Mouse (Mus musculus) heart, embryonic 14.5 days (tissue): ENCODE measurements around the gene Ppp1r7. TPM values are rescaled to one million over a fixed set of nuclear protein-coding genes. Genes with fewer than 3 reads are reported as not detected.

Experiments
- ATAC-seq: fragments of 200-750 bp; cut with Nextera tagmentation; 2 replicates; pipeline ENCODE4 v1.8.0; 2017; ENCODE audit warnings: low read depth, moderate TSS enrichment; ENCODE audit not compliant: insufficient number of reproducible peaks, insufficient read depth, low FRiP score
- H3K27ac ChIP-seq, 2 experiments: fragments of 200-500 bp in 1 of 2; fragments of 300-500 bp in 1 of 2; sonication (generic) in 1 of 2; replicated peaks in 1 of 2; 2 replicates each; pipeline ENCODE4 v1.5.1; 2012 to 2014; ENCODE audit warnings: low read depth in 2 of 2, low read length in 2 of 2, control low read depth in 1 of 2, mild to moderate bottlenecking in 1 of 2, mixed read lengths in 1 of 2; ENCODE audit not compliant: control insufficient read depth in 1 of 2, insufficient read depth in 1 of 2
- H3K27me3 ChIP-seq: fragments of 300-500 bp; sonication (generic); 2 replicates; pipeline ENCODE4 v1.6.1; 2014; ENCODE audit warnings: mild to moderate bottlenecking, low read length, control low read depth; ENCODE audit not compliant: control insufficient read depth, insufficient read depth
- H3K36me3 ChIP-seq: fragments of 300-500 bp; sonication (generic); 2 replicates; pipeline ENCODE4 v1.6.1; 2014; ENCODE audit warnings: mild to moderate bottlenecking, control low read depth, low read length, mixed read lengths; ENCODE audit not compliant: control insufficient read depth, insufficient read depth
- H3K4me1 ChIP-seq, 2 experiments: fragments of 200-500 bp in 1 of 2; fragments of 300-500 bp in 1 of 2; sonication (generic) in 1 of 2; 2 replicates each; pipeline ENCODE4 v1.6.1; 2012 to 2014; ENCODE audit warnings: low read length in 2 of 2, control low read depth in 1 of 2, mixed read lengths in 1 of 2; ENCODE audit not compliant: control insufficient read depth in 2 of 2, insufficient read depth in 2 of 2
- H3K4me2 ChIP-seq: fragments of 300-500 bp; sonication (generic); 2 replicates; pipeline ENCODE4 v1.6.1; 2014; ENCODE audit warnings: mild to moderate bottlenecking, low read length
- H3K4me3 ChIP-seq, 2 experiments: fragments of 200-500 bp in 1 of 2; fragments of 300-500 bp in 1 of 2; sonication (generic) in 1 of 2; 2 replicates each; pipeline ENCODE4 v1.5.1; 2012 to 2014; ENCODE audit warnings: low read length in 2 of 2, mild to moderate bottlenecking in 2 of 2, control low read depth in 1 of 2, low read depth in 1 of 2, moderate library complexity in 1 of 2; ENCODE audit not compliant: control insufficient read depth in 1 of 2, insufficient read depth in 1 of 2
- H3K9ac ChIP-seq: fragments of 300-500 bp; sonication (generic); 2 replicates; pipeline ENCODE4 v1.6.1; 2014; ENCODE audit warnings: mild to moderate bottlenecking, low read length
- H3K9me3 ChIP-seq: fragments of 300-500 bp; sonication (generic); 2 replicates; pipeline ENCODE4 v1.6.1; 2016; ENCODE audit warnings: low read length, control low read depth; ENCODE audit not compliant: control insufficient read depth
- WGBS: fragments of 180-500 bp; shearing (Covaris S2); extraction: QIAGEN DNeasy Blood & Tissue Kit; methylation state at CpG from one replicate; pipeline ENCODE4 v1.1.7; 2014; 5-methylcytosine and 5-hydroxymethylcytosine counted together
- polyA plus RNA-seq: library from polyadenylated mRNA; unstranded; fragments of >200 nt; fragmentation: Nextera tagmentation; extraction: Ambion mirVana; gene quantifications from 2 replicates; pipeline ENCODE4 v1.2.1, GENCODE M21; 2014

Ppp1r7 gene
- polyA plus RNA-seq, 1 experiment from 2014 or later, result 49.2 TPM

- Histone ChIP-seq H3K4me2 (no peak overlapping the region), H3K36me3 (no peaks in the 10 kb centered on the region), H3K9me3 (no peaks in the 10 kb centered on the region), H3K4me1 (no peaks in the 10 kb centered on the region), H3K4me3 (no peak overlapping the region), H3K9ac (no peak overlapping the region), H3K27ac (no peak overlapping the region), H3K27me3 (no peaks in the 10 kb centered on the region)
- 36% methylated on average over 5 of the region's 5 CpGs for WGBS
- no peak for ATAC-seq
These were observed 34.7 kb downstream of the Ppp1r7 start for GRCm38 (mm10) chr1:93377307-93377706.

DNA sequence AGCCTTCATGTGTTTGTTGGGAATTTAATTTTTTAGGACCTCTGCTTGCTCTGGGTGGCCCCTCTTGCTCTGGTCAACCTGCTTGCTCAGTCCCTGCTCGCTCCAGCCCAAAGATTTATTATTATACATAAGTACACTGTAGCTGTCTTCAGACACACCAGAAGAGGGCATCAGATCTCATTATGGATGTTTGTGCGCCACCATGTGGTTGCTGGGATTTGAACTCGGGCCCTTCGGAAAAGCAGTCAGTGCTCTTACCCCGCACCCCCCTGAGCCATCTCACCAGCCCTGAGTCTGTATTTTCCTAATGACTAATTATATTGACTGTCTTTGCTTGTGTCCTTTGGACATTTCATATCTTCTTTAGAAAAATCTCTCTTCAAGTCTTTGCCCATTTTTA lies 36.5 kb downstream of the Ppp1r7 start:
- no peak for ATAC-seq
- H3K27ac ChIP-seq, result no peak overlapping the region
- H3K4me1 ChIP-seq, result no peaks in the 10 kb centered on the region
- H3K9ac ChIP-seq, result no peak overlapping the region
- H3K9me3 ChIP-seq, result no peaks in the 10 kb centered on the region
- H3K36me3 ChIP-seq, result no peaks in the 10 kb centered on the region
- no peak overlapping the region for H3K4me2 ChIP-seq
- WGBS, result 76% methylated on average over 5 of the region's 5 CpGs
- no peaks in the 10 kb centered on the region for H3K27me3 ChIP-seq
- no peak overlapping the region for H3K4me3 ChIP-seq

DNA sequence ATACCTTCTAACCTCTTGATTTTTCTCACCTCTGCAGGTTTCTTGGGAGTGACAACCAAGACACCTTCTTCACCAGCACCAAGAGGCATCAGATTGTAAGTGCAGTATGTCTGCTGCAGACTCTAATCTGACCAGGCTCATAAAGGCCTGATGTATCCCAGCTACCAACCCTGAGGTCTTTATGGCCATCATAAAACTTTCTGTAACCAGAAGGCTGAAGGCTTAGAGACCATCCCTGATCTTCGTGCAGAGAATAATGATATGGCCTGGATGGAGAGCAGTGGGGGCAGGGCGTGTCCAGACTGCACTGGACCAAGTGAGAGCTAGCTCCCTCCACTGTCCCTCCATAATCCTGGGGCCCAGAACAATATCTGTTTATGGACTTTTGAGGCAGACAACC lies 44.5 kb downstream of the Ppp1r7 start:
- Histone ChIP-seq H3K27ac (no peak overlapping the region), H3K4me3 (no peak overlapping the region), H3K27me3 (no peaks in the 10 kb centered on the region), H3K4me2 (no peak overlapping the region), H3K9ac (no peak overlapping the region), H3K36me3 (no peaks in the 10 kb centered on the region), H3K4me1 (no peaks in the 10 kb centered on the region), H3K9me3 (no peaks in the 10 kb centered on the region)
- ATAC-seq, result no peak
- 60% methylated on average over 2 of the region's 2 CpGs for WGBS

DNA sequence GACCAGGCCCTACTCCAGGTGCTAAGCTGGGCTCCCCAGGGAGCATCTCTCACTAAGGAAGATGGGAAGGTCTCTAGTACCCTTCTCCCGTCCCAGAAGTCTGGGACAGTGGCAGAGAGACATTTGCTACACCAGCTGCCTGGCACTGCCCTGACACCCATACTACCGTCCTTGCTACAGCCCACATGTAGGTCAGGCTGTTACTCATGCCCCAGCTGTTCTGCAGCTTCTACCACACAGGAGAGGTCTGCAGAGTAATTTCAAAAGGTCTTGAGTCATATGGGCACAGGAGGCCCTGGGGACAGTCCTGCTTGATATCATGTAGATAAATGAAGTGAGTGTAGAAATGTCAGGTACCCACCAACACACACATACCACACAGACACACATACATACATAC lies 46.3 kb downstream of the Ppp1r7 start:
- no peaks in the 10 kb centered on the region for H3K9me3 ChIP-seq
- H3K4me2 ChIP-seq, result no peak overlapping the region
- H3K27me3 ChIP-seq, result no peaks in the 10 kb centered on the region
- no peak overlapping the region for H3K9ac ChIP-seq
- no peaks in the 10 kb centered on the region for H3K36me3 ChIP-seq
- H3K4me1 ChIP-seq, result no peaks in the 10 kb centered on the region
- no peak overlapping the region for H3K4me3 ChIP-seq
- 62% methylated on average over 2 of the region's 2 CpGs for WGBS
- no peak for ATAC-seq
- no peak overlapping the region for H3K27ac ChIP-seq

- WGBS, result 17% methylated on average over 33 of the region's 38 CpGs
- Histone ChIP-seq H3K27ac (no peak overlapping the region), H3K27me3 (no peaks in the 10 kb centered on the region), H3K9me3 (no peaks in the 10 kb centered on the region), H3K4me1 (no peaks in the 10 kb centered on the region; a peak in 2 of 4 replicates), H3K4me3 (peak overlapping the region; percentile 37 to 41), H3K4me2 (peak overlapping the region; percentile 61), H3K36me3 (peaks cover 13% of the 10 kb centered on the region), H3K9ac (0 out of 2 replicates have a peak overlapping the region, but pooled peaks have one; percentile 42)
- no peak for ATAC-seq
These were observed 58.8 kb downstream of the Ppp1r7 start for GRCm38 (mm10) chr1:93401191-93402052.

- H3K4me3 ChIP-seq, result no peak overlapping the region
- no peak overlapping the region for H3K9ac ChIP-seq
- WGBS, result 76% methylated on average over 4 of the region's 4 CpGs
- H3K4me1 ChIP-seq, result no peaks in the 10 kb centered on the region; a peak in 2 of 4 replicates
- no peaks in the 10 kb centered on the region for H3K9me3 ChIP-seq
- peaks cover 32% of the 10 kb centered on the region for H3K36me3 ChIP-seq
- no peaks in the 10 kb centered on the region for H3K27me3 ChIP-seq
- no peak for ATAC-seq
- H3K27ac ChIP-seq, result no peak overlapping the region
- H3K4me2 ChIP-seq, result no peak overlapping the region
These were observed 60.7 kb downstream of the Ppp1r7 start for GRCm38 (mm10) chr1:93403403-93403802.
